Mouse (Mus musculus): Measurements from ENCODE around the gene Rfx1. TPM values are rescaled to one million over a fixed set of nuclear protein-coding genes. Genes with fewer than 3 reads are reported as not detected.

Gene Rfx1
- polyA plus RNA-seq (2014; fragmentation: Illumina TruSeq; extraction: RNeasy Lipid Tissue Mini Kit (QIAGEN cat#74804); ENCODE audit: low read depth, low replicate concordance): 0.56 TPM

GRCm38 (mm10) chr8:84066291-84066930 lies at the start of gene Rfx1:
Gene Rfx1, plus strand, starts transcription at chr8:84066834.

GRCm38 (mm10) chr8:84021096-84021495 lies 45.5 kb upstream of the Rfx1 start, which contains the start of gene Palm3:
Gene Palm3, plus strand, starts transcription at chr8:84021471.

GRCm38 (mm10) chr8:84042066-84042947 lies 24.3 kb upstream of the Rfx1 start, which contains the start of gene Il27ra:
Gene Il27ra, minus strand, starts transcription at chr8:84042589.

GRCm38 (mm10) chr8:84044900-84045299 lies 21.7 kb upstream of the Rfx1 start, which contains the start of gene Rln3:
Gene Rln3, minus strand, starts transcription at chr8:84045000.

GRCm38 (mm10) chr8:84065037-84065436 lies 1.6 kb upstream of the Rfx1 start, which contains the start of gene Gm10643:
Gene Gm10643, minus strand, starts transcription at chr8:84065137.

GRCm38 (mm10) chr8:84104697-84105609 lies 38.3 kb downstream of the Rfx1 start, which contains the start of gene Dcaf15:
Gene Dcaf15, minus strand, starts transcription at chr8:84104768.

GRCm38 (mm10) chr8:84125656-84126055 lies 59.0 kb downstream of the Rfx1 start, which contains the start of gene Podnl1:
Gene Podnl1, plus strand, starts transcription at chr8:84125989.

Other genes with a start within 250 kb of the Rfx1 start
- gene Adgrl1, start 166.7 kb upstream of the Rfx1 start, polyA plus RNA-seq (2014; fragmentation: Illumina TruSeq; extraction: RNeasy Lipid Tissue Mini Kit (QIAGEN cat#74804); ENCODE audit: low read depth, low replicate concordance): 0.42 TPM
- gene Gm10644, start 111.6 kb upstream of the Rfx1 start, polyA plus RNA-seq (2014; fragmentation: Illumina TruSeq; extraction: RNeasy Lipid Tissue Mini Kit (QIAGEN cat#74804); ENCODE audit: low read depth, low replicate concordance): 1.1 TPM
- gene Asf1b, start 111.3 kb upstream of the Rfx1 start, polyA plus RNA-seq (2014; fragmentation: Illumina TruSeq; extraction: RNeasy Lipid Tissue Mini Kit (QIAGEN cat#74804); ENCODE audit: low read depth, low replicate concordance): not detected
- gene Prkaca, start 93.8 kb upstream of the Rfx1 start, polyA plus RNA-seq (2014; fragmentation: Illumina TruSeq; extraction: RNeasy Lipid Tissue Mini Kit (QIAGEN cat#74804); ENCODE audit: low read depth, low replicate concordance): 19.2 TPM
- 1.4 TPM for gene Samd1, start 69.2 kb upstream of the Rfx1 start, polyA plus RNA-seq (2014; fragmentation: Illumina TruSeq; extraction: RNeasy Lipid Tissue Mini Kit (QIAGEN cat#74804); ENCODE audit: low read depth, low replicate concordance)
- not detected for gene 1700067K01Rik, start 65.3 kb upstream of the Rfx1 start, polyA plus RNA-seq (2014; fragmentation: Illumina TruSeq; extraction: RNeasy Lipid Tissue Mini Kit (QIAGEN cat#74804); ENCODE audit: low read depth, low replicate concordance)
- gene 2210011C24Rik, start 54.7 kb upstream of the Rfx1 start, polyA plus RNA-seq (2014; fragmentation: Illumina TruSeq; extraction: RNeasy Lipid Tissue Mini Kit (QIAGEN cat#74804); ENCODE audit: low read depth, low replicate concordance): not detected
- not detected for gene Palm3, start 45.4 kb upstream of the Rfx1 start, polyA plus RNA-seq (2014; fragmentation: Illumina TruSeq; extraction: RNeasy Lipid Tissue Mini Kit (QIAGEN cat#74804); ENCODE audit: low read depth, low replicate concordance)
- gene Il27ra, start 24.2 kb upstream of the Rfx1 start, polyA plus RNA-seq (2014; fragmentation: Illumina TruSeq; extraction: RNeasy Lipid Tissue Mini Kit (QIAGEN cat#74804); ENCODE audit: low read depth, low replicate concordance): 0.32 TPM
- not detected for gene Rln3, start 21.8 kb upstream of the Rfx1 start, polyA plus RNA-seq (2014; fragmentation: Illumina TruSeq; extraction: RNeasy Lipid Tissue Mini Kit (QIAGEN cat#74804); ENCODE audit: low read depth, low replicate concordance)
- 0.24 TPM for gene Gm10643, start 1.7 kb upstream of the Rfx1 start, polyA plus RNA-seq (2014; fragmentation: Illumina TruSeq; extraction: RNeasy Lipid Tissue Mini Kit (QIAGEN cat#74804); ENCODE audit: low read depth, low replicate concordance)
- gene Dcaf15, start 37.9 kb downstream of the Rfx1 start, polyA plus RNA-seq (2014; fragmentation: Illumina TruSeq; extraction: RNeasy Lipid Tissue Mini Kit (QIAGEN cat#74804); ENCODE audit: low read depth, low replicate concordance): 0.48 TPM
- gene Podnl1, start 59.2 kb downstream of the Rfx1 start, polyA plus RNA-seq (2014; fragmentation: Illumina TruSeq; extraction: RNeasy Lipid Tissue Mini Kit (QIAGEN cat#74804); ENCODE audit: low read depth, low replicate concordance): 0.13 TPM
- gene Cc2d1a, start 81.1 kb downstream of the Rfx1 start, polyA plus RNA-seq (2014; fragmentation: Illumina TruSeq; extraction: RNeasy Lipid Tissue Mini Kit (QIAGEN cat#74804); ENCODE audit: low read depth, low replicate concordance): 0.79 TPM
- not detected for gene 4930432K21Rik, start 81.2 kb downstream of the Rfx1 start, polyA plus RNA-seq (2014; fragmentation: Illumina TruSeq; extraction: RNeasy Lipid Tissue Mini Kit (QIAGEN cat#74804); ENCODE audit: low read depth, low replicate concordance)
- gene Nanos3, start 118.4 kb downstream of the Rfx1 start, polyA plus RNA-seq (2014; fragmentation: Illumina TruSeq; extraction: RNeasy Lipid Tissue Mini Kit (QIAGEN cat#74804); ENCODE audit: low read depth, low replicate concordance): not detected
- 0.13 TPM for gene Zswim4, start 170.2 kb downstream of the Rfx1 start, polyA plus RNA-seq (2014; fragmentation: Illumina TruSeq; extraction: RNeasy Lipid Tissue Mini Kit (QIAGEN cat#74804); ENCODE audit: low read depth, low replicate concordance)
- gene D8Ertd738e, start 182.9 kb downstream of the Rfx1 start, polyA plus RNA-seq (2014; fragmentation: Illumina TruSeq; extraction: RNeasy Lipid Tissue Mini Kit (QIAGEN cat#74804); ENCODE audit: low read depth, low replicate concordance): 11.6 TPM
- 2.2 TPM for gene Mri1, start 190.5 kb downstream of the Rfx1 start, polyA plus RNA-seq (2014; fragmentation: Illumina TruSeq; extraction: RNeasy Lipid Tissue Mini Kit (QIAGEN cat#74804); ENCODE audit: low read depth, low replicate concordance)
- 2.9 TPM for gene Ccdc130, start 203.5 kb downstream of the Rfx1 start, polyA plus RNA-seq (2014; fragmentation: Illumina TruSeq; extraction: RNeasy Lipid Tissue Mini Kit (QIAGEN cat#74804); ENCODE audit: low read depth, low replicate concordance)